Mouse (Mus musculus): ENCODE measurements around the gene Actn2. TPM values are rescaled to one million over a fixed set of nuclear protein-coding genes. Genes with fewer than 3 reads are reported as not detected.
A peak's percentile ranks its signal among the peaks of the same experiment; 100 is the strongest.

Gene Actn2
- polyA plus RNA-seq, 1 experiment from 2014 or later: 1.1 TPM

DNA sequence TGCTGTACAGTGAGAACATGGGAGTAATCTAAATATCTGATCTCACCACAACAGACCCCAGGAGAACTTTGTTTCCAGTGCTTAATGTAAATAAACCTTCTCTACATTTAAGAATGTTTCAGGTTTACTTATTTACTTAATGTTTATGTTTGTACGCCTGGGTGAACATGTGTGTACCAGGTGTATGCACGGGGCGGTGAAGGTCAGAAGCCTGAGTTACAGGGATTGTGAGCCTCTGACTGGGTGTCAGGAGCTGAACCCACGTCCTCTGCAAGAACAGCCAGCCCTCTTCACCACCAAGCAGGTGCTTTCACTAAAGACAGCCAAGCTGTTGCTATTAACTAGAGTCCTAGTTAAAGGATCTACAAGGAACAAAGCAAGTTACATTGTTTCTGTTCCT lies 66.3 kb downstream of the Actn2 start:
- H3K9me3 ChIP-seq (ENCODE audit: low read length): no peaks in the 10 kb centered on the region
- H3K36me3 ChIP-seq (replicated peaks; ENCODE audit: insufficient read depth, low read length): no peaks in the 10 kb centered on the region
- 71% methylated on average over 4 of the region's 4 CpGs for WGBS (ENCODE audit: insufficient replicate concordance)
- H3K4me3 ChIP-seq (ENCODE audit: low read depth, low read length): no peak overlapping the region
- no peak overlapping the region for H3K27ac ChIP-seq (ENCODE audit: low read depth)
- TF ChIP-seq EP300 (IDR thresholded peaks at IDR 0.05; ENCODE audit: low read depth): no peak
- no peak overlapping the region for H3K9ac ChIP-seq (replicated peaks)
- H3K4me2 ChIP-seq (ENCODE audit: low read depth, low read length): no peak overlapping the region
- H3K4me1 ChIP-seq (ENCODE audit: insufficient read depth): no peaks in the 10 kb centered on the region
- DNase-seq: no peak
- H3K27me3 ChIP-seq (ENCODE audit: insufficient read depth, low read length): no peaks in the 10 kb centered on the region
- ATAC-seq: no peak

DNA sequence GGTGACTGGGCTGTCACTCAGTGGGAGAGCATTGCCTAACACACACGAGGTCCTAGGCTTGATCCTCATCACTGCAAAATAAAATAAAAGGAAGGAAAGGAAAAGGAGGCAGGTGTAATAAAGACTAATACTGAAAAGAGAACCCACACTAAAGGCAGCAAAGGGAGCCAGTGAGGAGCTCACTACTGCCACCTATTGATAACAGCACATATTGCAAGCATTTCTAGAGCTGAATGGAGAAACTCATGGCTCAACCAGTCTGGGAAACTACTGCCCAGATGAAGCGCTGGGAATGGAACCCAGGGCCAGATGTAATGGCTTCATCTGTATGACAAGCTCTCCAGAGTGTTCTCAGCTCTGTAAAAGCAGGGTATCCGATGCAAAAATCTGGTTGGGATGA lies 67.6 kb downstream of the Actn2 start:
- WGBS (ENCODE audit: insufficient replicate concordance): 41% methylated on average over 3 of the region's 3 CpGs
- Histone ChIP-seq H3K4me2 (ENCODE audit: low read depth, low read length) (no peak overlapping the region), H3K27me3 (ENCODE audit: insufficient read depth, low read length) (no peaks in the 10 kb centered on the region), H3K9me3 (ENCODE audit: low read length) (no peaks in the 10 kb centered on the region), H3K9ac (replicated peaks) (no peak overlapping the region), H3K4me3 (ENCODE audit: low read depth, low read length) (no peak overlapping the region), H3K27ac (ENCODE audit: low read depth) (no peak overlapping the region), H3K36me3 (replicated peaks; ENCODE audit: insufficient read depth, low read length) (no peaks in the 10 kb centered on the region), H3K4me1 (ENCODE audit: insufficient read depth) (no peaks in the 10 kb centered on the region)
- no peak for DNase-seq
- TF ChIP-seq EP300 (IDR thresholded peaks at IDR 0.05; ENCODE audit: low read depth) (no peak), CTCF (IDR thresholded peaks at IDR 0.05; ENCODE audit: low read depth) (peak; percentile 81)
- ATAC-seq: no peak

DNA sequence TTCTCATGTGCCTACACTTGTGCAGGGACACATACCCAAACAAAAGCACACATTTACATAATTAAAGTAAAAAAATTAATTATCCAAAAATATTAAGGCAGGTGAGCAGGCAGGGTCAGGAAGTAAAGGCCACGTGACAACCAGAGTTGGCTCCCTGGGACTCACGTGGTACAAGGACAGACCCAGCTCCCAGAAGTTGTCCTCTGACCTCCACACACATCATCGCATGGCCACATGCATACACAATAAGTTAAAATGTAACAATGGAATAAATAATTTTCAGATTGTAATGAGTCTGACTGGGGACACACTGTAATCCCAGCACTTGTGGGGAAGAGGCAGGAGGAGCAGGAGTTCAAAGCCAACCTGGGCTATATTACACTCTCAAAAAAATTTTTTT lies 72.6 kb downstream of the Actn2 start:
- no peak for TF ChIP-seq CTCF (IDR thresholded peaks at IDR 0.05; ENCODE audit: low read depth)
- TF ChIP-seq EP300 (IDR thresholded peaks at IDR 0.05; ENCODE audit: low read depth): no peak
- ATAC-seq: no peak
- no peak overlapping the region for H3K9ac ChIP-seq (replicated peaks)

DNA sequence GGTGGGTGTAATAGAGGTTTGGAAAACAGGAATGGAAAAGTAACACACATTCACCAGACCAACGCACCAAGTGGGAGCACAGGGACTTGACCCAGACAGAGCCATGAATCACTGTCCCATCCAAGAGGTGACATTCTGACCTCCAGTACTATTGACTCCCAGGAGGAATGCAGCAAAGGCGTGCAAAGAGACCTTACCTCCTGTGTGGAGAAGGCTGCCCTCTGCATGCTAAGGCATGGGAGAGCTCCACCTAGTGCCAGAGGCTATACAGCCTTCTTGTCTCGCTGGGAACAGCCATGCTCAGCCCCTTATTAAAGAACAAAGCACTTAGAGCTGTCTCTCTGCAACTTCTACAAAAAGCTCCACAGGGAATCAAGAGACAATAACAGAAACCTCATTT lies 73.5 kb downstream of the Actn2 start:
- Histone ChIP-seq H3K27me3 (ENCODE audit: insufficient read depth, low read length) (no peaks in the 10 kb centered on the region), H3K36me3 (replicated peaks; ENCODE audit: insufficient read depth, low read length) (no peaks in the 10 kb centered on the region), H3K9ac (replicated peaks) (no peak overlapping the region), H3K27ac (ENCODE audit: low read depth) (no peak overlapping the region), H3K4me2 (ENCODE audit: low read depth, low read length) (no peak overlapping the region), H3K4me3 (ENCODE audit: low read depth, low read length) (no peak overlapping the region), H3K4me1 (ENCODE audit: insufficient read depth) (no peaks in the 10 kb centered on the region), H3K9me3 (ENCODE audit: low read length) (no peaks in the 10 kb centered on the region)
- 69% methylated on average over 3 of the region's 3 CpGs for WGBS (ENCODE audit: insufficient replicate concordance)
- TF ChIP-seq EP300 (IDR thresholded peaks at IDR 0.05; ENCODE audit: low read depth) (no peak), CTCF (IDR thresholded peaks at IDR 0.05; ENCODE audit: low read depth) (peak; percentile 21; the same call in 1 of the 2 replicates)
- ATAC-seq: no peak
- DNase-seq: no peak

More for the DNA sequence above, 72.6 kb downstream of the Actn2 start:
- Histone ChIP-seq H3K9me3 (ENCODE audit: low read length) (no peaks in the 10 kb centered on the region), H3K4me1 (ENCODE audit: insufficient read depth) (no peaks in the 10 kb centered on the region), H3K27ac (ENCODE audit: low read depth) (no peak overlapping the region), H3K36me3 (replicated peaks; ENCODE audit: insufficient read depth, low read length) (no peaks in the 10 kb centered on the region), H3K4me3 (ENCODE audit: low read depth, low read length) (no peak overlapping the region), H3K4me2 (ENCODE audit: low read depth, low read length) (no peak overlapping the region), H3K27me3 (ENCODE audit: insufficient read depth, low read length) (no peaks in the 10 kb centered on the region)
- WGBS (ENCODE audit: insufficient replicate concordance): 76% methylated on average over 3 of the region's 3 CpGs
- no peak for DNase-seq

DNA sequence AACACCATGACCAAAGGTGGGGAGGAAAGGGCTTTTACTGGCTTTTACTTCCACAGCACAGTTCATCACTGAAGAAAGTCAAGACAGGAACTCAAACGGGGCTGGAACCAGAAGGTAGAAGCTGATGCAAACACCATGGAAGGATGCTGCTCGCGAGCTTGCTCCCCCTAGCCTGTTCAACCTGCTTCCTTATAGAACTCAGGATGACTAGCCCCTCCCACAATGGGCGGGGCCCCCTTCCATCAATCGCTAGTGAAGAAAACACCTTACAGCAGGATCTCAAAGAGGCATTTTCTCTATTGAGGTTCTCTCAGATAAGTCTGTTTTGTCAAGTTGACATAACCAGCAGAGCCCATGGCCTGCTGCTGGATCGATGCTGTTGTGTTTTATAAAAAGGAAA lies 76.6 kb downstream of the Actn2 start:
- H3K4me3 ChIP-seq (ENCODE audit: low read depth, low read length): no peak overlapping the region
- H3K27ac ChIP-seq (ENCODE audit: low read depth): no peak overlapping the region
- ATAC-seq: no peak
- H3K36me3 ChIP-seq (replicated peaks; ENCODE audit: insufficient read depth, low read length): no peaks in the 10 kb centered on the region
- DNase-seq: no peak
- TF ChIP-seq CTCF (IDR thresholded peaks at IDR 0.05; ENCODE audit: low read depth): no peak
- TF ChIP-seq EP300 (IDR thresholded peaks at IDR 0.05; ENCODE audit: low read depth): no peak
- H3K9me3 ChIP-seq (ENCODE audit: low read length): peaks cover 6% of the 10 kb centered on the region
- WGBS (ENCODE audit: insufficient replicate concordance): 61% methylated on average over 6 of the region's 6 CpGs
- no peaks in the 10 kb centered on the region for H3K27me3 ChIP-seq (ENCODE audit: insufficient read depth, low read length)
- H3K9ac ChIP-seq (replicated peaks): no peak overlapping the region
- H3K4me2 ChIP-seq (ENCODE audit: low read depth, low read length): no peak overlapping the region
- no peaks in the 10 kb centered on the region for H3K4me1 ChIP-seq (ENCODE audit: insufficient read depth)

DNA sequence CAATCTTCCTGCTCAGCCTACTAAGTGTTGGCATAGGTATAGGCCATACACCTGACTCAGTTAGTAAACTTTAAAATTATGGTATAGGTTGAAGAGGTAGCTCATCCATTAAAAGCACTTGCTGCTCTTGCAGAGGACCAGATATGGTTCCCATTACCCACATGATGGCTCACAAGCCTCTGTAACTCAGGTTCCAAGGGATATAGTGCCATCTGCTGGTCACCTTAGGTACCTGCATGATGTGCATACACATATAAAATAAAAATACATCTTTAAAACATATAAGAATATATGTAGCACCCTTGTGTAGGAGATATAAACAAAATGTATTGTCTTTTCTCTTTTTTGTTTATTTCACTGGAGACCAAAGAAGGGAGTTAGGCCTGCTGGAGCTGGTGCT lies 79.1 kb downstream of the Actn2 start:
- ATAC-seq (no peak), DNase-seq (no peak)
- H3K4me3 ChIP-seq (ENCODE audit: low read depth, low read length): no peak overlapping the region
- no peak overlapping the region for H3K9ac ChIP-seq (replicated peaks)
- H3K36me3 ChIP-seq (replicated peaks; ENCODE audit: insufficient read depth, low read length): no peaks in the 10 kb centered on the region
- no peak overlapping the region for H3K4me2 ChIP-seq (ENCODE audit: low read depth, low read length)
- peaks cover 8% of the 10 kb centered on the region; the same call in 1 of the 2 replicates for H3K4me1 ChIP-seq (ENCODE audit: insufficient read depth)
- peak; percentile 64 for TF ChIP-seq CTCF (IDR thresholded peaks at IDR 0.05; ENCODE audit: low read depth)
- TF ChIP-seq EP300 (IDR thresholded peaks at IDR 0.05; ENCODE audit: low read depth): no peak
- H3K9me3 ChIP-seq (ENCODE audit: low read length): peaks cover 6% of the 10 kb centered on the region
- H3K27ac ChIP-seq (ENCODE audit: low read depth): no peak overlapping the region
- no peaks in the 10 kb centered on the region for H3K27me3 ChIP-seq (ENCODE audit: insufficient read depth, low read length)
